Mouse (Mus musculus): Measurements from ENCODE around the gene Snca. TPM values are rescaled to one million over a fixed set of nuclear protein-coding genes. Genes with fewer than 3 reads are reported as not detected.

Gene Snca
- total and polyA plus RNA-seq, 3 experiments, result not detected

GRCm38 (mm10) chr6:60682233-60682632 is 147.4 kb downstream of the Snca start:
- Histone ChIP-seq H3K9ac (ENCODE audit: insufficient read depth, low read depth) (no peak overlapping the region), H3K4me2 (ENCODE audit: insufficient read depth, low read depth, poor library complexity, severe bottlenecking) (no peak overlapping the region), H3K79me2 (replicated peaks; ENCODE audit: control insufficient read depth, extremely low read depth, insufficient read depth, poor library complexity, severe bottlenecking) (no peaks in the 10 kb centered on the region), H3K9me3 (replicated peaks; ENCODE audit: low read length) (peaks cover 22% of the 10 kb centered on the region), H3K27me3 (replicated peaks) (no peaks in the 10 kb centered on the region), H3K4me1 (ENCODE audit: control insufficient read depth in 1 of 2, insufficient read depth in 2 of 2) (no peaks in the 10 kb centered on the region), H3K27ac (ENCODE audit: insufficient read depth, low read depth) (no peak overlapping the region), H3K36me3 (replicated peaks in 1 of 2; ENCODE audit: control insufficient read depth in 1 of 2, insufficient read depth in 1 of 2, low read length in 1 of 2) (no peaks in the 10 kb centered on the region), H3K4me3 (replicated peaks in 1 of 3; ENCODE audit: low read depth in 2 of 3, low read length in 2 of 3, poor library complexity in 1 of 3) (no peak overlapping the region)
- dilution Hi-C loops (cut with MboI; ENCODE audit: extremely low pct_ligation_motif_present, extremely low pct_unique_long_range_greater_than_20kb, low sequenced_read_pairs), result no loop called here
- in situ Hi-C loops (cut with MboI; ENCODE audit: low pct_ligation_motif_present, low pct_unique_long_range_greater_than_20kb, low sequenced_read_pairs), result no loop called here
- DNase-seq (ENCODE audit: extremely low read depth), result no peak
- TF ChIP-seq CTCF (conservative IDR thresholded peaks at IDR 0.05 in 1 of 2, IDR thresholded peaks at IDR 0.05 in 1 of 2; ENCODE audit: low read depth in 2 of 2, low read length in 2 of 2) (no peak), KAT2A (IDR thresholded peaks at IDR 0.05; ENCODE audit: insufficient replicate concordance, low read length) (no peak), RAD21 (IDR thresholded peaks at IDR 0.05; ENCODE audit: low read depth, low read length) (no peak), GABPA (IDR thresholded peaks at IDR 0.05; ENCODE audit: insufficient replicate concordance, low read depth, low read length) (no peak), CHD1 (IDR thresholded peaks at IDR 0.05; ENCODE audit: low read depth, low read length) (no peak), SIN3A (IDR thresholded peaks at IDR 0.05; ENCODE audit: low read length) (no peak)

Other genes with a start within 250 kb of the Snca start
- gene Mmrn1, start 95.1 kb upstream of the Snca start, total RNA-seq (2012; rRNA removed), result not detected in 2 replicates
- not detected in 2 replicates for gene Mmrn1, start 95.1 kb upstream of the Snca start, total RNA-seq (2014; rRNA removed)
- not detected in 2 replicates for gene Mmrn1, start 95.1 kb upstream of the Snca start, polyA plus RNA-seq (2012; ENCODE audit: insufficient read length, low read depth)

Data from CH12.LX (cell line).